Mouse (Mus musculus): Measurements from ENCODE around the gene Kirrel3.
A peak's percentile ranks its signal among the peaks of the same experiment; 100 is the strongest.

Kirrel3 gene

GRCm38 (mm10) chr9:35024591-35025496, 539.1 kb downstream of the Kirrel3 start:
- DNase-seq (ENCODE audit: low read depth, low spot score): no peak

- no peak for DNase-seq (ENCODE audit: low read depth, low spot score)
Measured at GRCm38 (mm10) chr9:35026311-35026710, 540.6 kb downstream of the Kirrel3 start.

- DNase-seq (ENCODE audit: low read depth, low spot score): no peak
Measured at GRCm38 (mm10) chr9:35026897-35027311, 541.2 kb downstream of the Kirrel3 start.

- no peak for DNase-seq (ENCODE audit: low read depth, low spot score)
Measured at GRCm38 (mm10) chr9:35027382-35027997, 541.8 kb downstream of the Kirrel3 start.

- DNase-seq (ENCODE audit: low read depth, low spot score): no peak
Measured at GRCm38 (mm10) chr9:35030823-35031222, 545.1 kb downstream of the Kirrel3 start.

GRCm38 (mm10) chr9:35032457-35032856, 546.8 kb downstream of the Kirrel3 start:
- no peak for DNase-seq (ENCODE audit: low read depth, low spot score)

GRCm38 (mm10) chr9:35035074-35035473, 549.4 kb downstream of the Kirrel3 start:
- DNase-seq (ENCODE audit: low read depth, low spot score): no peak

GRCm38 (mm10) chr9:35038922-35039586, 553.4 kb downstream of the Kirrel3 start:
- no peak for DNase-seq (ENCODE audit: low read depth, low spot score)

- no peak for DNase-seq (ENCODE audit: low read depth, low spot score)
Measured at GRCm38 (mm10) chr9:35039846-35040245, 554.2 kb downstream of the Kirrel3 start.

GRCm38 (mm10) chr9:35041493-35041892, 555.8 kb downstream of the Kirrel3 start:
- no peak for DNase-seq (ENCODE audit: low read depth, low spot score)

GRCm38 (mm10) chr9:35043619-35044018, 557.9 kb downstream of the Kirrel3 start:
- no peak for DNase-seq (ENCODE audit: low read depth, low spot score)

- peak; percentile 49 for DNase-seq (ENCODE audit: low read depth, low spot score)
Measured at GRCm38 (mm10) chr9:35044458-35044857, 558.8 kb downstream of the Kirrel3 start.

- DNase-seq (ENCODE audit: low read depth, low spot score): no peak
Measured at GRCm38 (mm10) chr9:35045031-35045531, 559.4 kb downstream of the Kirrel3 start.

- DNase-seq (ENCODE audit: low read depth, low spot score): no peak
Measured at GRCm38 (mm10) chr9:35045756-35046155, 560.1 kb downstream of the Kirrel3 start.

GRCm38 (mm10) chr9:35048449-35048848, 562.8 kb downstream of the Kirrel3 start:
- no peak for DNase-seq (ENCODE audit: low read depth, low spot score)

- DNase-seq (ENCODE audit: low read depth, low spot score): no peak
Measured at GRCm38 (mm10) chr9:35049891-35050527, 564.3 kb downstream of the Kirrel3 start.

GRCm38 (mm10) chr9:35050701-35051454, 565.2 kb downstream of the Kirrel3 start:
- DNase-seq (ENCODE audit: low read depth, low spot score): no peak

GRCm38 (mm10) chr9:35051666-35052065, 566.0 kb downstream of the Kirrel3 start:
- DNase-seq (ENCODE audit: low read depth, low spot score): no peak

GRCm38 (mm10) chr9:35052671-35053070, 567.0 kb downstream of the Kirrel3 start:
- DNase-seq (ENCODE audit: low read depth, low spot score): no peak

- no peak for DNase-seq (ENCODE audit: low read depth, low spot score)
Measured at GRCm38 (mm10) chr9:35053081-35053480, 567.4 kb downstream of the Kirrel3 start.

GRCm38 (mm10) chr9:35053669-35054068, 568.0 kb downstream of the Kirrel3 start:
- DNase-seq (ENCODE audit: low read depth, low spot score): no peak

Data from forelimb bud, embryonic 11.5 days (tissue).